Mouse (Mus musculus) stomach, postnatal 0 days (tissue): ENCODE results near the gene Gpx3.

ENCODE experiments used
- CTCF ChIP-seq: IDR thresholded peaks from 2 replicates; pipeline ENCODE4 v1.5.1; 2016; ENCODE audit warnings: antibody characterized with exemption, low read depth, mild to moderate bottlenecking, moderate library complexity
- EP300 ChIP-seq: optimal IDR thresholded peaks from 2 replicates; pipeline ENCODE3; 2016; ENCODE audit warnings: antibody characterized with exemption

DNA sequence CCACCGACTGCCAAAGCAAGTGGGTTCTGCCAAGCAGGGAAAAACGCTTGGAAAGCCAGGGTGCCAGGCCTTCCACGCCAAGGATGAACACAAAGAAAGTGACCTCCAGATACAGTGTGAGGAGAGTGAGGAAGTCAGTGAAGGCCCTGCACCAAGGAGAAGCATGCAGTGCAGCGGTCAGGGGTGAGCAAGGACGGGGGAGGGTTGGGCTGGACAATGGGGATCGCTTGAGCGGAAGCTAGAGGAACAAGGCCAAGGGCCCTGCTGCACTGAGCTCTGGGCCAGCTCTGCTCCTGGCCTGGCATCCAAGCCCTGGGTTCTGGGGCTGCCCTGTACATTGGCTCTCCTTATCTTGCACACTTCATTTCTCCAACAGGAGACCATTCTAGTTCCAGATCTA is 37.8 kb downstream of the Gpx3 start:
- TF ChIP-seq CTCF: no peak
- no peak for TF ChIP-seq EP300
